Mouse (Mus musculus) left cerebral cortex, adult 2 months (tissue): Measurements from ENCODE around the gene Smurf2. TPM values are rescaled to one million over a fixed set of nuclear protein-coding genes. Genes with fewer than 3 reads are reported as not detected.

ENCODE experiments used
- DNase-seq, 2 experiments: peaks; one replicate each; pipeline ENCODE4 v3.0.0; 2021 to 2022; ENCODE audit warnings: low spot score in 2 of 2, mixed read lengths in 1 of 2; ENCODE audit errors: extremely low spot score in 1 of 2
- H3K27ac ChIP-seq: fragments of 200-600 bp; 2 replicates; pipeline ENCODE4 v1.8.1; 2022
- H3K4me3 ChIP-seq: fragments of 200-600 bp; 2 replicates; pipeline ENCODE4 v1.8.1; 2022
- CTCF ChIP-seq: fragments of 200-600 bp; IDR thresholded peaks from 2 replicates; pipeline ENCODE4 v1.8.1; 2022; ENCODE audit warnings: antibody characterized with exemption, mild to moderate bottlenecking, moderate library complexity
- intact Hi-C: fragments of 180-260 bp; cut with DNase I; formaldehyde crosslinking; loops from one replicate; pipeline ENCODE4 v1.15.1; 2025
- total RNA-seq, 2 experiments: library from RNA; stranded (reverse); gene quantifications; 2 replicates each; pipeline ENCODE4 v1.2.3; 2021

The Smurf2 gene
- total RNA-seq, 2 experiments from 2014 or later: 25.7 to 28.3 TPM

GRCm38 (mm10) chr11:106937306-106937705 lies 16.8 kb upstream of the Smurf2 start:
- DNase-seq: no peak
- Histone ChIP-seq H3K27ac (no peak overlapping the region), H3K4me3 (no peak overlapping the region)
- no peak for TF ChIP-seq CTCF
- intact Hi-C loops: no loop called here

DNA sequence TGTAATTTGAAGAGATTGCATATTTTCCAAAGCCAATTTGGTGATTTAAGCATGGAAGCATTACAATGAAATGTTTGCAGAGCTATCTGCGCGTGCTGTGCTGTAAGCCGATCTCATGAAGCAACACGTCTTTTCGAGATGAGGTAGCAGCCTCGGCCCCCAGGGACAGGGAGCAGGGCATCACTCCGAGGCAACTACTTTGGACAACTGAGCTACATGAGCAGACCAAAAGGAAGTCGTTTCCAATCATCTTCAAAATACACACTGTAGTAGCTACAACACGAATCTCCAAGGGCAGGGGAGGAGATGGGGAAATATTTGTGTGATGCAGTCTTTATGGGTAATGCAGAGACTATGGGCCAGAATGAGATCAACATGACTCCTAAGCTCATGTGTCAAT lies 9.9 kb upstream of the Smurf2 start:
- no peak for TF ChIP-seq CTCF
- intact Hi-C loops: no loop called here
- Histone ChIP-seq H3K27ac (no peak overlapping the region), H3K4me3 (no peak overlapping the region)
- DNase-seq: no peak

GRCm38 (mm10) chr11:106928935-106929334 lies 8.4 kb upstream of the Smurf2 start:
- H3K27ac ChIP-seq: no peak overlapping the region
- TF ChIP-seq CTCF: peak; percentile 34
- no peak for DNase-seq
- no peak overlapping the region for H3K4me3 ChIP-seq
- intact Hi-C loops: no loop called here

GRCm38 (mm10) chr11:106927950-106928349 lies 7.4 kb upstream of the Smurf2 start:
- TF ChIP-seq CTCF: no peak
- DNase-seq: no peak
- intact Hi-C loops: no loop called here

DNA sequence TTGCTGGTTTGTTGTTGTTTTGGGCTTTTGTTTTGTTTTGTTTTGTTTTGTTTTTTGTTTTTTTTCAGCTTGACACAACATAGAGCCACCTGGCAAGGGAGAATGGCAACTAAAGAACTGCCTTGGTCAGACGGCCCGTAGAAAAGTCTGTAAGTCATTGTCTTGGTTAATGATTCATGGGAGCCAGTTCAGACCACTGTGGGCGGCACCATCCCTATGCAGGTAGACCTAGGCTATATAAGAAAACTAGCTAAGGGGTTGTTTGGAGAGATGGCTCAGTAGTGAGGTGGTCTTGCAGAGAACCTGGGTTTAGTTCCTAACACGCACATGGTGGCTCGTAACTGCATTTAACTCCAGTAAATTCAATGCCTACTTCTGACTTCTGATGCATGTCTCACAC lies 6.7 kb upstream of the Smurf2 start:
- intact Hi-C loops: no loop called here
- TF ChIP-seq CTCF: no peak
- DNase-seq: no peak
- H3K27ac ChIP-seq: no peak overlapping the region
- H3K4me3 ChIP-seq: no peak overlapping the region

More at GRCm38 (mm10) chr11:106927950-106928349, 7.4 kb upstream of the Smurf2 start:
- Histone ChIP-seq H3K27ac (no peak overlapping the region), H3K4me3 (no peak overlapping the region)

DNA sequence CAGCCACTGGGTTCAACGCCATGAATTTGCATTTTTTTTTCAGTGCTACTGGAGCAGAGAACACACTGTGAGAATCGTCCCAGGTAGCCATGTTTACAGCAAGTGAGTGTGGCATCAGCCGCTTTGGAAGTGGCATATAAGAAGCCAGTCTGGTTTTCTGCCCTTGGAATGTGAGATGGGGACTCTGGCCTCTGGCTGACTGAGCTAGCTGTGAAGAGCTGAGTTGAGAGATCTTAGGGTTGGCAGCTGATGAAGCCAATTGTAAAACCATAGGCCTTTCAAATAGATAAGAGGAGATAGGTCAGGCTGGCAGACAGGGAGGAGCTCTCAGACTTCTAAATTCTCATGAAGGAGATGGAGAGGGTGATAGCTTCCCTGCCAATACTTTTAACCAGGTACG lies 6.2 kb upstream of the Smurf2 start:
- no peak overlapping the region for H3K4me3 ChIP-seq
- H3K27ac ChIP-seq: no peak overlapping the region
- no peak for TF ChIP-seq CTCF
- intact Hi-C loops: no loop called here
- DNase-seq: no peak

- DNase-seq: peak; percentile 37 to 41
- peak overlapping the region; percentile 96 for H3K27ac ChIP-seq
- intact Hi-C loops: loop anchor here (2.0 kb wide), 1 partner anchor 131 kb away; the partner anchor contains the start of genes Cep95 and Ddx5
- TF ChIP-seq CTCF: no peak
- peak overlapping the region; percentile 97 for H3K4me3 ChIP-seq
Observed at GRCm38 (mm10) chr11:106919612-106920550, 634 bp downstream of the Smurf2 start.

GRCm38 (mm10) chr11:106918901-106919300 lies 1.6 kb downstream of the Smurf2 start:
- H3K4me3 ChIP-seq: peak overlapping the region; percentile 97
- DNase-seq: no peak
- intact Hi-C loops: no loop called here
- H3K27ac ChIP-seq: no peak overlapping the region; the same call in 1 of the 2 replicates
- TF ChIP-seq CTCF: no peak

GRCm38 (mm10) chr11:106911257-106911656 lies 9.3 kb downstream of the Smurf2 start:
- DNase-seq: no peak
- TF ChIP-seq CTCF: peak; percentile 70

GRCm38 (mm10) chr11:106908016-106908415 lies 12.5 kb downstream of the Smurf2 start:
- no peak overlapping the region for H3K4me3 ChIP-seq
- H3K27ac ChIP-seq: no peak overlapping the region
- intact Hi-C loops: loop anchor here (2.0 kb wide), 1 partner anchor 55 kb away; no protein-coding TSS in a partner anchor
- no peak for TF ChIP-seq CTCF
- no peak for DNase-seq

More at GRCm38 (mm10) chr11:106911257-106911656, 9.3 kb downstream of the Smurf2 start:
- intact Hi-C loops: no loop called here
- Histone ChIP-seq H3K27ac (no peak overlapping the region), H3K4me3 (no peak overlapping the region)

DNA sequence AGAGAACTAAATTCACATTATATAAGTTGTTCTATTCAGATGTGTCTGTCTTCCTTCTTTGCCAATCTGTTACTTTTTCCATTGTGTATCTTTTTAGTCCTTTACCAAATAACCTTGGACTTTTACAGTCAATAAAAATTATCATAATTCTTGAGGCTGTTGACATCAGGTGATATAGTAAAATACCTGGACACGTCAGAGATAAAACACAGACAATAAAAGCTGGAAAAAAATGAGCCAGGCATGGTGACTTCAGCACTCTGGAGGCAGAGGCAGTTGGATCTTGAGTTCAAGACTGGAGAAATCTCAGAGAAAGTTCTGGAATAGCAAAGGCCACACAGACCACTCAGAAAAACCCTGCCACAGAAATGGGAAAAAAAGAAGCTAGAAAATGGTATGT lies 13.3 kb downstream of the Smurf2 start:
- Histone ChIP-seq H3K4me3 (no peak overlapping the region), H3K27ac (no peak overlapping the region)
- TF ChIP-seq CTCF: no peak
- intact Hi-C loops: no loop called here
- no peak for DNase-seq

- no peak overlapping the region for H3K4me3 ChIP-seq
- no peak for DNase-seq
- TF ChIP-seq CTCF: no peak
- intact Hi-C loops: no loop called here
- no peak overlapping the region for H3K27ac ChIP-seq
Observed at GRCm38 (mm10) chr11:106905707-106906106, 14.8 kb downstream of the Smurf2 start.

DNA sequence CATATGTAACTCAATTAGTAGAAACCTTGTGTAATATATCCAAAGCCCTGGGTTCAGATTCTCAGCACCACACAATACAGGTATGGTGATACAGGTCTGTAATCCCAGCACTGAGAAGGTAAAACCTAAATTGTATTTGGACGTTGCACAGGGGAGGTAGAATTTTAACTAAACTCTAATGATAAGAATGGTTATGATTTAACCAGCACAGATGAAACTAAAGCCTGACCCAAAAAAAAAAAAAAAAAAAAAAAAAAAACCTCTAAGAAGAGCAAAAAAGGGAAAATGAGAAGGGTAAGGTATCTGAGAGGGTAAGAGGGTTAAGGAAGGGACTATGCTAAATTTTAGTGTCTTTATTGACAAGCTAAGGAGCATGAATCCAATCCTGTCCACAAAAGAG lies 20.7 kb downstream of the Smurf2 start:
- intact Hi-C loops: no loop called here
- H3K4me3 ChIP-seq: no peak overlapping the region
- no peak for TF ChIP-seq CTCF
- H3K27ac ChIP-seq: no peak overlapping the region
- no peak for DNase-seq
